Mouse (Mus musculus) thymus, adult 2 months (tissue): ENCODE measurements around the gene Asb13.

Experiments
- CTCF ChIP-seq: fragments of 200-500 bp; IDR thresholded peaks from 2 replicates; pipeline ENCODE4 v1.5.1; 2012; ENCODE audit warnings: mild to moderate bottlenecking, control low read depth, low read length, moderate library complexity, borderline replicate concordance; ENCODE audit not compliant: control insufficient read depth, poor library complexity, insufficient read depth; ENCODE audit errors: extremely low read depth
- POLR2A ChIP-seq: fragments of 200-500 bp; IDR thresholded peaks from 2 replicates; pipeline ENCODE4 v1.6.1; 2012; ENCODE audit warnings: mild to moderate bottlenecking, low read length, control low read depth, moderate library complexity; ENCODE audit not compliant: control insufficient read depth, poor library complexity, insufficient read depth; ENCODE audit errors: extremely low read depth

DNA sequence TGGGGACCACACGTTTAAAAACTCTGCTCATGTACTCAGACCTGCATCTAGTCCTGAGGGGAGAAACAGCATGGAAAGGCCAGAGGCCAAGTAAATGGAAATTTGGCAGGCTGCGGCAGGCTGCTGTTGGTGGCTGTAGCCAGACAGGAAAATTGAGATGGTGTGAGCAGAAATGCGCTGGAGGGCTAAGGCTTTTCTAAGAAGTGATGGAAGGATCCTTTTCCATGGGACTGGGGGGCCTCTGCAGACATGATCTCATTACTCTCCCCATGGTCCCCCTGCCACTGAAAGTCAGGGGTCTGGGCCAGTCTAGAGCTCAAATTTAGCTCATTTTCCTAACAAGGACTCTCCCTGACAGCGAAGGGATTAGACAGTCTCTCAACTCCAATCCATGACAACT, 39.8 kb downstream of the Asb13 start:
- TF ChIP-seq CTCF (no peak), POLR2A (no peak)
